Mouse (Mus musculus): ENCODE data around the gene Map3k7cl.

The Map3k7cl gene

GRCm38 (mm10) chr16:87635841-87636240, 82.7 kb downstream of the Map3k7cl start:
- no peak for ATAC-seq (ENCODE audit: low TSS enrichment)

- ATAC-seq (ENCODE audit: low TSS enrichment): no peak
These were observed 85.0 kb downstream of the Map3k7cl start for GRCm38 (mm10) chr16:87638098-87638497.

- no peak for ATAC-seq (ENCODE audit: low TSS enrichment)
These were observed 89.1 kb downstream of the Map3k7cl start for GRCm38 (mm10) chr16:87642234-87642633.

GRCm38 (mm10) chr16:87644111-87644770, 91.1 kb downstream of the Map3k7cl start:
- no peak for ATAC-seq (ENCODE audit: low TSS enrichment)
